Mouse (Mus musculus) T-helper 17 cell (primary cell): ENCODE measurements around the gene Gm10974.

Experiments
- in situ Hi-C, 2 experiments: fragments of 300-600 bp; cut with MboI, MseI; formaldehyde crosslinking; loops; 1 replicate in 1 of 2; 2 replicates in 1 of 2; pipeline ENCODE4 v1.15.1; 2025; ENCODE audit warnings: high pct_unique_total_duplicates in 2 of 2

Gene Gm10974

DNA sequence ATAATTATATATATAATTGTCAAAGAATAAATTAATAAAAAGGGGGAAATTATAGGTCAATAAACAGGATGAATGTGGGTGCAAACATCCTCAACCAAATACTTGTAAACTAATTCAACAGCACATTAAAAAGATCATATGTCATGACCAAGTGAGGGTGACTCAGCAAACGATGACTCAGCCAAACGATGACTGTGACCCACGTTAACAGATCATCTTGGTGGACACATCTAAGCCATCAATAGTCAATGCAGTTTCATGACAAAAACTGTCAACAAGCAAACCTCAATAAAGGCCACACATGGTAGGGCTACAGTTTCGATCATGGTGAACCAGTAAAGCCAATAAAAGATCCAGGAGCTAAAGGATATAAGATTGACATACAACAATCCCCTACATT, 6.7 kb upstream of the Gm10974 start:
- in situ Hi-C loops, result no loop called here

DNA sequence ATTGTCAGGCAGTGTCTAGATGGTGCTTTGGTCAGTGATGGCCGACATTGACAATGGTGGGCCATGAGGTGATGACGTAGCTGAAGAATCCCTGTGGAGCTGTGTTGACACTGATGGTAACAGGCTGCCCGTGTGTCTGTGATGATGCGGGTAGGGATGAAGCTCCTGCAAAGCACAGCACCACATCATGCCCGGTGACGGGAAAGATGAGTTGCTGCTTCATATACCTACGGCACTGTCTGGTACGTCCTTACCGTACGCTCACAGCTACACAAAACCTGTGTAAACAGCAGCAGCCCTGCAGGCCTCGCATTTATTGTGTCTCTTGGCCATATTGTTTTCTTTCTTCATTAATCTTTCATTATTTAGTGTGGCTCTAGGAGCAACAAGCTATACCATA, 1.2 kb upstream of the Gm10974 start:
- in situ Hi-C loops, result no loop called here

DNA sequence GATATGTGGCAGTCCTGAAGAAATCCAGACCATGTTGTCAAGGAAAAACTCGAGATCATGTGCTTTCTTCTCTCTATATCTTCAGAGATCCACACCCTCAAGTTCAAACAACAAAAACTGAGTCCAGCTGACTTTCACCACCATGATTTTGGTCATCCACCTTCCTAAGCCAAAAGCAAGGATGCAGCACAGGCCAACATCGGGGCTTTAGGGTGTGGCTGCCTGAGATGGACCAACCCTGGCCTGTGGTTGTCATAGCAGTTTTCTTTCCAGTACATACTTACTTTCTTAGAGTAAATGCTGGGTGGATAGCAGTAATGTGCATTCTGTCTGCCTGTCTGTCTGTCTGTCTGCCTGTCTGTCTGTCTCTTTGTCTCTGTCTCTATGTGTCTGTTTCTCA, 294 bp upstream of the Gm10974 start:
- in situ Hi-C loops, result no loop called here

DNA sequence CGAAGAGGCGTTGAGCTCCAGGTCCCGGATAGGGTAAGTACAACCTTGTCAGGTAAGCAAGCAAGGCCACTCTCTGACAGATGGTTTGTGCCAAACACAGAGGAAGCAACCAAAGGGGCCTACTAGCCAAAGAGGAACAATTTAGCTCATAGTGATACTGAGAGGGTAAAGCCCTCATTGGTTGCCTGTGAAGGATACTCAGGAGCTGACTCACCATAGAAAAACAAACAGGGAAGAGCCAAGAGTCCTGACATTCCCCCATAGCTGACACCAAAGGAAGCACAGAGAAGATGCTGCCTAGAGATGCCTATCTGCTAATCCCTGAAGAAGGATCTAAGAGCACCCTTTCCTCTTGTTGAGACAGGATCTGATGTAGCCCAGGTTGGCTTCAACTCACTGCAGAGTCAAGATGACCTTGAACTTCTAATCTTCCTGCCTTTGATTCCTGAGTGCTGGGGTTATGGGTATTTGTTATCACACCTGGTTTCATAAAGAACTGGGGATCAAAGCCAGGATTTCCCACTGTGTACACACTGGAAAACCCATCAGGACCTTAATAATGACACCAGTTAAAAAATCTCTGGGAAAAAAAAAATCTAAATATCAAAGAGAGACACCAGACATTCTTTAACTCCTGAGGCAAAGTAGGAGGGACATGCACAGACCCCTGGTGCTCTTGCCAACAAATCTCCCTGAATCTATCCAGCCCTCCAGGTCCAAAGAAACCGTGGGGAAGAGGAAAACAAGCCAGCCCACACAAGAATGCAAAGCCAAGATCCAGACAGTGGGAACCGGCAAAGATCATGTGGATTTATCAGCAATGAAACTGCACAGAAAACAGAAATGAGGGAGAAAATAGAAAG, 3.6 kb downstream of the Gm10974 start:
- in situ Hi-C loops, result no loop called here

DNA sequence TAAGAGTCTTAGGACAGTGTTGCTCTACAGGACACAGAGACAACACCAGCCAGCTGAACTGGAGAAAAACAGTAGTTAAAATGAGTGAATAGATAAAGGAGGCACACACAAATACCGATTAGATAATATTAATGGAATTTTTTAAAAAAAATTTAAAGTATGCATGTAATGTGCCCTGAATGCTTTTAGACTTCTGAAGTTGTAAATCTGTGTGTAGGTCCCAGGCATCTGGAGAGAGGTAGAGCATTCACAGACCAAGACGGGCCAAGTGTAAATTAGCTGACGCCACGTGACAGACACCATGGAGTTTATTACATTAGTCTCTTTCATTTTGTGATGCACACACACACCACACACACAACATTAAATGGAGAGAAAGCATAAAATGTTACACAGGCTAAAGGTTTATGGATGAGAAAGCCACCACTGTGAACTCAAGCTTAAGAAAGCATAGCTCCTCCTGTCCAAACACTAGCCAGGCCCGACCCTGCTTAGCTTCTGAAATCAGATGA, 4.3 kb downstream of the Gm10974 start:
- in situ Hi-C loops, result no loop called here

DNA sequence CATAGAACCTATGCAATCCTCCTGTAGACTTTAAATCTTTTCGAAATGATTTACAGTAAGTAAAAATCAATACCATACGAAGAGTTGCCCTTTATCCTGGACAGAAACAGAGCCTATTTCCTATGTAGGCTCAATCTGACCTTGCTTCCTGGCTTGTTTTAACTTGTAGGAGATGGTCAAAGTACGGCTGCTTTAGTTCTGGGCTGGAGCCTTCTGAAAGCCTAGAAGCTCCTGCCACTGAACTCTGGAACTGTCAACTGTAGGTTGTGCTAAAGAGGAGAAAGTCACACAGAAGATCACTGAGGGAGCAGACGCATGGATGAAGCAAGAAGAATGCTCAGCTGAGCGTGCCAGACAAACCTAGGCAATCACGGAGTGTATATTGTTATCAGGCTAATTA, 5.3 kb downstream of the Gm10974 start:
- in situ Hi-C loops, result no loop called here

DNA sequence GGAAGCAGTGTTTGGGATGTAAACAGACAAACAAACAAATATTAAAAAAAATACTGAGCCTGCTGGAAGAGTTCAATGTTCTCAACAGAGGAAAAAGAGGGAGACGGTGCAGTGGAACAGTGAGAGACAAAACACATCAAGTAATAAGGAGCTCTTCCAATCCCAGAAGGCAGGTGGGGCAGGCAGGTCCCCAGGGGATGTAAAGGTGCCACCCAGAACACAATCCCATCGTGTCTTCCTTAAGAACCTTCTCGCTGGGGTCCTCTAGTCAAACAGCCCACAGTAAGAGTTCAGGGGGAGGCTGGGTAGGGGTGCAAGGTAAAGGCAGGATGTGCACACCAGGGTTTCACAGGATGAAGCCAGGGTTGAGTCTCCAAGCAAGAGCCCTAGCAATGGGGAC, 7.7 kb downstream of the Gm10974 start:
- in situ Hi-C loops, result no loop called here

DNA sequence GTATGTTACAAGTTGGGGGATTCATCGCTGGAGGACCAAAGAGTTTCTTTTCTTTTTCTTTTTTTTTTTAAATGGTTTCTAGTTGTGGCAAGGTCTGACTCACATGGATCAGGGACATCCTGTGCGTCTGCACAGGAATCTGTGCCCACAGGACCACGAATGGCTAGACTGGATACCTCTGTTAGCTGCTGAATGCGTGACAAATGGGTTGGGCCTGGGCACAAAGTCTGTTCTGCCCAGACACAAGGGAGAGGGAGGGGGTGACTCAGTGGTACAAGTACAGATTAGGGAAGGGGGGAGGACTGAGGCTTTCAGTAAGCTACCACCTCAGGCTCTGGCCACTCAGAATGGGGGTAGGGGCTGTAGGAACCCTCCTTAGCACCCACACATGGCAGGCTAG, 10.0 kb downstream of the Gm10974 start:
- in situ Hi-C loops, result loop anchor here in 1 of 2 experiments (5.0 kb wide), 1 partner anchor 68 kb away; no protein-coding TSS in a partner anchor

DNA sequence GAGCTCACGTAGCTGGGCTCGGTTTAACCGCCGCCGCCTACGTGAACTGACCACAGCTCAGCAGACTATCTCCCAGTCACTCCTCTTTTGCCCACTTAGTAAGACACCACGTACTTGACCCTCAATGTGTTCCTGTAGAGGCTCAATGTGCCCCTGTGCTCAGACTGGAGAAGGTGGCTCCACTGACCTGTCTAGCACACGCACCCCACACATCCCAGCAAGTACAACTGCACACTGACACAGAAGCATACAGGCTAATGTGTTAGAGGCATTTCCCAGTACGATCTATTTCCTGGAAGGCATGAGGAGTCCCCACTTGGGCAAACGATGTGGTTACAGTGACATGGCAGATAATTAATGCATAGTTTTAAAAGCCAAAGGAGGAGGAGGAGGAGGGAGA, 10.9 kb downstream of the Gm10974 start:
- in situ Hi-C loops, result loop anchor here in 1 of 2 experiments (5.0 kb wide), 1 partner anchor 69 kb away; no protein-coding TSS in a partner anchor

DNA sequence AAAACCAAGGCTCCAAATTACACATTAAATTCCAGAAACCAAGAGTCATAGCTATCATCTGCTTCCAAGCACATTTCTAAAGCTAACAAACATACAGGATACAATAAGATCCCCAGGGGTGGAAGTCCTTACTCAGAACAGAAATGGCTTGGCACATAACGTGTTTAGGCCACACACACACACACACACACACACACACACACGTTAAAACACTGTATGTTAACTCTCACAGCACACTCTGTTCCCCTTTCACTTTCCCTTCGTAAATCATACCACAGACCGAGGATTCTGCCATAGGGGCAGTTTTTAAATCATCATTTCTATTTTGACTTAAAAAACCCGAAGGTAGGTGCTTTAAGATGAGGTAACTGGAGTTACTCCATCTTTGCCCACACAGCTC, 18.5 kb downstream of the Gm10974 start:
- in situ Hi-C loops, result no loop called here

DNA sequence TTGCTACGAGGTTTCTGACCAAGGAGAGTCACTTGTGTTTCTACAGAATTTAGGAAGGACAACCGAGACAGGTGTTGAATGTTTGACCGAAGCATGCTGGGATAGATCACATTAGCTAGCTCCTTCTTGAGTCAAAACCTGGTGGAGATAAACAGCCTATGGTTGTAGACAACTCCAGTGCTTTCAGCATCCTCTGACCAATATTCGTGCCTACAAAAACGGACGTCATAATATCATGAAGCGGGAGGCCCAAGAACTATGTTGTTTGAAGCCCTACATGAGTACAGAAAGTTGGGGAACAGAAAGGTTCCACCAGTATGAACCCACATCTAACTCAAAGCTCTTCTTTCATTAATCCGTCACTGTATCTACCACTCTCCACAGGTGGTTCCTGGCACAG, 19.2 kb downstream of the Gm10974 start:
- in situ Hi-C loops, result loop anchor here in 1 of 2 experiments (5.0 kb wide), 2 partner anchors 78 to 283 kb away; no protein-coding TSS in a partner anchor

DNA sequence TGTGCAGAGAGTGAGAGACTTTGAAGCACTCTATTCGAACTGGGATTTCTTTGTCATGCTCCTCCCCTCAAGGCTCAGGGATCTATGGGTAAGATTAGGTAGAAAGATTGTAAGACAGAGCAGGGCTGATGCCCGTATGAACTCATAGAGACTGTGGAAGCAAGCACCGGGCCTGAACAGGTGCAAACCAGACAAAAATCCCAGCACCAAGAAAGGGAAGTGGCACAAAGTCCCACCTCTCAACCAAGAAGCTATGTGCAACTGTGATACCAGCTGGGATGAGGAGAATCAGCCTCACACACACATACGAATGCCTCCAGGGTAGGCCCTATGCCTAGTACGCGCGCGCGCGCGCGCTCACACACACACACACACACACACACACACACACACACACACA, 20.1 kb downstream of the Gm10974 start:
- in situ Hi-C loops, result loop anchor here in 1 of 2 experiments (5.0 kb wide), 2 partner anchors 79 to 284 kb away; no protein-coding TSS in a partner anchor

DNA sequence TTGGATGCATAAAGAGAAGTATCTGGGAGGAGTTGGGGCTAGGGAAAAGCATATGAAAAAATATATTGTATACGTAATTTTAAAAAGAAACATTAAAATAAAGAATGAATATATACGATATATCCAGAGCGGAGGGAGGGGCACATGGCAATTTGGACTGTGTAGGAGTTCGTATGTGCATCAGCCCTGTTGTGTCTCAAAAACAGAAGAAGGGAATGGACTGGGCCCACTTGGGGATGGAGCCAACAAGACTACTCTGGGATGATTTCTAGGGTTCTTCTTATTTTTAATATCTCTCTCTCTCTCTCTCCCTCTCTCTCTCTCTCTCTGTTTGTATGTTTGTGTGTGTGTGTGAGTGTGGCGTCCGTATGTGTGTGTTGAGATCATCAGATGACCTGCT, 20.7 kb downstream of the Gm10974 start:
- in situ Hi-C loops, result loop anchor here in 1 of 2 experiments (5.0 kb wide), 2 partner anchors 79 to 284 kb away; no protein-coding TSS in a partner anchor

DNA sequence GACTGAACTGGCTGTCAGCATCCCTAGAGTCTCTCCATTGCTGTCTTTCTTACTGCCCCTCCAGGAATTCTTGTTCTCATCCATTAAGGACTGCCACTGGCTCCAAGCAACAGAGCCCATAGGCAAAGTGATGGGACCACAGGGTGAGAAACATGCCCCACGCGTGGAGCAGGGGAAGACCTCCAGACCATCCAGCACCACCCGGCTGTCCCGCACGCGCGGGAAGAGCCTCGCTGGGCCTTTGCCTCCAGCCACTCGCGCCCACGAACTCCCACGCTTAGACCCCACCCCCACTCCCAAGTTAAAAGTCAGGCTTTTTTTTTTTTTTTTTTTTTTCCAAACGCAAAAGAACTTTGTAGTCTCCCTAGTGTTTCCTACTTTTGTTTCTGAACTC, 21.7 kb downstream of the Gm10974 start:
- in situ Hi-C loops, result loop anchor here in 1 of 2 experiments (5.0 kb wide), 2 partner anchors 80 to 285 kb away; no protein-coding TSS in a partner anchor

DNA sequence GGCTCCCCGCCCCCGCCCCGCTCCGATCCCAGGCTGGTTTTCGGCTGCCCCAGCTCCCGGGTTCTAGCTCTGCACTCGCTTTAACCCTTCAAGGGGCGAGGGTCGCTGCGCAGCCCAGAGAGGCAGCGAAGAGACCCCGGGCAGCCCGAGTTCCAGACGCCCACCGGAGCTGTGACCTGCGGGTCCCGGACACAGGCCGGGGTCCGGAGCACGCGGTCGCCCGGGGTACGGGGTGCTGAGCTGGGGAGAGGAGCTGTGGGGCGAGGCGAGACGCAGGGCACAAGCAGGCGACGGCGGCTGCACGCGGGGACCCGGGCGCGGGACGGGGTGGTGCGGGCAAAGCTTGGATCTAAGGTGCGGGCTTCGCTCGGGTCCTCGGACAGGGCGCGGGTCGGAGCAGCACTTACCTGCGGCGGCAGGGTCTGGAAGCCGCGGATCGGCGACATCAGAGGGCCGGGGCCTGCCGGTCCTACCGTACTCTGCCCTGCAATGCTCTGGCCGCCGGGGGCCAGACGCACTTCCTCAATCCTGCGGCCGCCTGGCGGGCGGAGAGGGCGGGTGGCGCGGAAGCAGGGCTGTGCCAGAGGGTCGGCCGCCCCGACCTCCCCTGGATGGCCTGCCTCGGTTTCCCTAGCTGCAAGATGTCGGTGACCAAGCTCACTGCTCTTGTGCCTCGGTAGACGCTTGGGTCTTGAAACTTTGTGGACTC, 22.3 kb downstream of the Gm10974 start, which contains the start of gene Lrrk1:
Gene Lrrk1, minus strand, starts transcription at position 538 of the 709 bp plus-strand sequence.
- in situ Hi-C loops, result loop anchor here in 1 of 2 experiments (5.0 kb wide), 2 partner anchors 81 to 286 kb away; no protein-coding TSS in a partner anchor

DNA sequence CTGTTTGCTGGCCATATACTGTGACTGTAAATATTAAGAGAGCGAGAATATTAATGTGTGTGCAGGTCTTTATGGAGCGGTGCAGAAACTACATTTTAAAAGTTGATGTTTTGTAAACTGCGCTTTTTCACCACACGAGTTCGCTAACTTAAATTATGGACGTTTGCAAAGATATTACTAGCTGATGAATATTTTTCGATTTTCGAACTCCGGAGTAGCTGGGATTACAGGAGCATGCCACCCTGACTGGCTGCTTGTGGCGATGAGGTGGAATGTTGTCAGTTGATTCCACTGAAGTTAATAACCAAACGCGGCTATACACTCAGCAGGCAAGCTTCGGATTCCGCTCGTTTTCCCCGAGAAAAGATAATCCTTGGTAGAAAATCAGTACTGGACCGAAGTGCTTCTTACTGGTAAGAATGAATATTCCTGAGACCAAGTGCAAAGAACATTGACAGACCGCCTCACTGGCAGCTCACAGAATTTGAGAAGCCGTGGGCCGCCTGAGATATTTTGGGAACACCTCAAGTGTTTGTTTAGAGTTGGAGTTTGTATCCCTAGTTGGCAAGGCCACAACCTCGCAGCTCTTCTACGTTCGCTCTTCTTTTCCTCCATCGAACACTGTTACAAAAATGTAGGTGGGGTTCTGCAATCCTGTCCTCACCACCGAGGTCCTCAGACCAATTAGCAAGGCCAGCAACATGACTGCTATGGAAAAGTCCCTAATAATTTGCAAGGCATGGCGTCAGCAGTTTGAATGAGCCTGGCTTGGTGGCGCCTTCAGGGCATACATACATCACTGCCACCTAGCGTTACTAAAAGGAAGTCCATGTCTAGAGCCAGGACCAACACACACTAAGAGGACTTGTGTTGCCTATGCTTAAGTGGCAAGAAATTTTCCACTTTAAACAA, 23.2 kb downstream of the Gm10974 start:
- in situ Hi-C loops, result loop anchor here in 1 of 2 experiments (5.0 kb wide), 2 partner anchors 82 to 287 kb away; no protein-coding TSS in a partner anchor

DNA sequence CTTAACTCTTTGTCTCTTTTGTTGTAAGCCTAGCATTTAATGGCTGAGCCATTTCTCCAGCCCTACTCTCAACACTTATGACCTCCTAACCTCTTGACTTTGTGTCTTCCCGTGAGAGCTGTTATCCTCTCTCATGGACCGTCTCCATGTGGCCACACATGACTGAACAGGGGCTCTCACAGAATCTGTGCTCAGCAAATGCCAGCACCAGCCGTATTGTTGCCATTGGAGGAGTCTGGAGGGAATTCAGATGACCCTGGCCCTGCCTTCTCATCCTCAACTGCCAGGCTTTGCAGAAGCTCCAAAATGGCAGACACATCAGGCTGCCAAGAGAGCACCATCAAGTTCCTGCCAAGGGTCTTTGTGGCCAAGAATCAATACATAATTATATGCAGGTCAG, 31.6 kb downstream of the Gm10974 start:
- in situ Hi-C loops, result no loop called here

DNA sequence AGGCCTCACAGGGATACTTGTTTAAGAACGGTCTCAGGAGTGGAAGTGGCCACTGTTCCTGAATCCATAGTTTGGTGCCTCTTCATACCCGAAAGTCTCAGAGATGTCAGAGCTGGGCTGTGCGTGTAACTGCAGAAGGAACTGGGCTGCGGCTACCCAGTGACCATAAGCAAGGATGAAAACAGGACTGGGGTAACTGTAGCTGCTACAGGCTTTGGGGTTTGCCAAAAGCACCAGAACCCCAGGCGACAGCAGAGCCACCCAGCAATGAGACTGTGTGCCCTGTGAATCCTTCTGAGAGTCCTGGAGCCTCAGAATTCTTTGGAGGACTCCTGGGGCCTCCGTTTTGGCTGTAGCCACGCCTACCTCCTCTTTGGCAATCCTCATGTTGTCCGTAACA, 35.9 kb downstream of the Gm10974 start:
- in situ Hi-C loops, result no loop called here

DNA sequence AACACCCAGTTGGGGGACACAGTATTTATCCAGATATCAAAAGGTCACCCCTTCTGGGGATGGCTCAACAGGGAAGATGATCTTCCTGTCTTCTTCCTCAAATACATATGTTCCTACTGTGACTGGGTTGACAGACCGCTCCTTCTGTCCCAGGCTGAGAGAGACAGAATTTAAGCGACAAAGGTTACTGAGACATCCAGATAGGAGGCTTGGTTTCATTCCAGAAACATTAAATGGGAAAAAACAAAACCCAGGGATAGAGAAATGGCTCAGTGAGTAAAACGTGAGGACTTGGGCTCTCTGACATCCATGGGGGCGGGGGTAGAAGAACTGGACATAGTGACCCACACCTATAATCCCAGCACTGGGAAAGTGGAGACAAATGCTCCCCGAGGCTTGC, 37.2 kb downstream of the Gm10974 start:
- in situ Hi-C loops, result no loop called here

DNA sequence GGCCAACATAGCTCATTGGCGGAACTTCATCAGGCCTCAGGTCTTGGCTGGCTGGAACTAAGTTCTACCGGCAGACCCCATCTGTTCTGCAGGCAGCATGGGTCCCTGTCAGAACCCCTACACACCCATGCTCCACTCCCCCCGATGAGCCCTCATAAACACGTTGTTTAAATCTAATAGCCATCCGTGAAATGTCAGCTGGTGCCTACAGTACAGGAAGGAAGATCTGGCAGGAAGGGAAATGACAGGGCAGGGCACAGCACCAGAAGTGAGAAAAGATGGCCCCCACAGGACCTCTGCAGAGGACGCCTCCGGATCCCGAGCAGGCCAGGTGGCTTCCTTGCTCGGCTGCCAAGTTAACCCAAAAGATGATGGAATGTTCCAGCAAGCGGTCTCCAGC, 38.4 kb downstream of the Gm10974 start:
- in situ Hi-C loops, result no loop called here

DNA sequence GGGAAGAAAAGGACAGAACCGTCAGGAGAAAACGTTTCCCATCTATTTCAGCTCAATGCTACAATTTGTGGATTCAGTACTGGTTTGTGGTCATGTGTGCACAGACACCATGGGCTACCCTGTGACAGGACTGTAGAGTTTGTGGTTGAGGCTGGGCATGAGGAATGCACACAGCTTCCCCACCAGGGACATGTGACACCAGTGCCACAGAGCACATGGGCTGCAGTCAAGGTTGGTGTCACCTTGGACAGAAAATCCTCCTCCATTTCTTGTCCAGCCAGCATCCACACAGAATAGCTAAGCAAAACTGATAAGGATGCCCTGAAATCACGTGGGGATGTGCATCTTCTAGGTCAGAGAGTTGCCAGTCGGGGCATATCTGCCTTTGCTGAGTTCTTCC, 39.1 kb downstream of the Gm10974 start:
- in situ Hi-C loops, result no loop called here
